Mouse (Mus musculus) layer of hippocampus, adult 8-10 months (tissue): ENCODE results near the gene Mrps23. TPM values are rescaled to one million over a fixed set of nuclear protein-coding genes. Genes with fewer than 3 reads are reported as not detected.
"Not testable (repeated sequence)": the region's sequence is repeated elsewhere in the genome, so short reads cannot be mapped to it uniquely, and the experiment has no call there.

Experiments used
- DNase-seq, 2 experiments: peaks; one replicate each; pipeline ENCODE4 v3.0.0; 2022; ENCODE audit warnings: low spot score in 2 of 2
- total RNA-seq, 4 experiments: library from RNA; stranded (reverse); gene quantifications; 2 replicates each; pipeline ENCODE4 v1.2.4; 2022

Gene Mrps23
- total RNA-seq, 4 experiments from 2014 or later = 63.2 to 64.8 (median 63.7) TPM

DNA sequence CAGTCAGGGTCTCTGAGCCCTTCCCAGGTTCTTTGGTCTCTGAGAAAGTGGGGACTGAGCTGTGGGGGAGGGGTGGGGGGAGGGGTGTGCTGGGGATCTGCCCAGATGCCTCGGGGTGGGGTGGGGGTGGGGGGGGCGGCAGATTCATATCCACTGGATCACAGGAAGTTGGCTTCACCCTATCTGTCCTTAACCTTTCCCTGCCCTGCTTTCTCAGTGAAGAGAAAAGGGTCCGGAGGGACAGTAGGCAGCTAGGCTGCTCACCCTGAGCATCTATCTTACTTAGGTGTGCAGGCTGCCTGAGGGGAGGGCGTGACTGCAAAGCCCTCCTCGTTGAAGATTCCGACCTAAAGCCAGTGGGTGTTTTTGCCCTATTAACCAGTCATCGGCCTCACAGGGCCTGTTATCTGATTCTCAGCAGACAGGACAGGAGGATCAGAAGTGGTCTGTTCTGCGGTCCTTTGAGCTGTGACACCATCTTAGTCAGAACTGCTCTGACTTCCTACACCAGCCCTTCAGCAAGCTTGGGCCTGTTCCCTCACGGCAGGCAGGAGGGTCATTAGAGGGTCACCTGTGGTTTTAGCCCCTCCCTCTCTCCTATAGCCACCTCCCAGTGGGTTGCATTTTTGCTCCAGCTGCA, 30.7 kb upstream of the Mrps23 start:
- DNase-seq = no peak

DNA sequence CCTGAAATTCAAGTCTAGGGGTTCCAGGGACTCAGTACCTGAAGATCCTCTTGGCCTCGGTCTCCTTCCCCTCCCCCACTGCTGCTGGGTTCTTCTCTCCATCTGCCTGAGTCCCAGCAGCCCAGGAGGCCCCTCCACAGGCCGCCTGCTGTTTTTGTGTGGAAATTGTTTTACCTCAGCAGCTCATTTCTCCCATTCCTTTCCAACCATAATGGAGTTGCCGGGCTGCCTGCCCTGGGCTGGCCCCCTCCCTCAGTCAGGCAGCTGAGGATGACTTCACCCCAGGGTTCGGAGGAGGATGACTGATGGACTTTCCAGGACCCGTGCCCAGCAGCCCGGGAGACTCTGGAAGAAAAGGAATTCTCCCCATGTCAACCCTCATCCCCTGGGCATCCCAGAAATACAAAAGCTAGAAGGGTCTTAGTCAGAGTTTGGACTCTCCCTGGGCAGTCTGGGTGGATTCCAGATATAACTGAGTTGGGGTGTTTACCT, 23.7 kb upstream of the Mrps23 start:
- no peak for DNase-seq

DNA sequence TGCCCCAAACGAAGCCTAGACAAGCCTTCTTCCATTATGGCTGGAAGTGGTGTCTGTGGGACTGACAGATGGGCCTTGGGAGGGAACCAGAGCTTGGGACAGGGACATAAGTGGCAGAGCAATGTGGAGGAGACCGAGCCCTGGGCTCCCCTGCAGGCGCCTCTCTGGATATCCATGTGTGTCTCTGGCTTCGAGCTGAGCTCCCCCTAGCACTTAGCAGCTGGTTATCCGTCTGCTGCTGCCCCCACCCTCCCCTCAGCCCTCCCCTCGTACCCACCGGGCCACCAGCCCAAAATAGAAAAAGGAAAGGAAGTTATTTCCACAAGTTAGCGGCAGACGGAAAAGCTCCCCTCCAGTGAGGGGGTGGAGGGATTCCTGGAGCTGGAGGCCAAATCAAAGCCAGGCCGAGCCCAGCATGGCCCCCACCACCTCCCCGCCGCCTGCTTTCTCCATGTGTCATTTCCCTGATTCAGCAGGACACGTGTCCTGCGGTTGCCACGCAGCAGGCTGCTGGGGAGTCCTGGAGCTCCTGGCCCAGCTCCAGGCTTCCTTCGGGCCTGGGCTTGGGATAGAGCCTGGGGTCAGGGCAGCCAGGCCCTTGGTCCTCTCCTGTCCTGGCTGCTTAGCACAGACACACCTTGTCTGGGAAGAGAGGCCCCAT, 23.1 kb upstream of the Mrps23 start:
- peak in 1 of 2 experiments; percentile 54 for DNase-seq

DNA sequence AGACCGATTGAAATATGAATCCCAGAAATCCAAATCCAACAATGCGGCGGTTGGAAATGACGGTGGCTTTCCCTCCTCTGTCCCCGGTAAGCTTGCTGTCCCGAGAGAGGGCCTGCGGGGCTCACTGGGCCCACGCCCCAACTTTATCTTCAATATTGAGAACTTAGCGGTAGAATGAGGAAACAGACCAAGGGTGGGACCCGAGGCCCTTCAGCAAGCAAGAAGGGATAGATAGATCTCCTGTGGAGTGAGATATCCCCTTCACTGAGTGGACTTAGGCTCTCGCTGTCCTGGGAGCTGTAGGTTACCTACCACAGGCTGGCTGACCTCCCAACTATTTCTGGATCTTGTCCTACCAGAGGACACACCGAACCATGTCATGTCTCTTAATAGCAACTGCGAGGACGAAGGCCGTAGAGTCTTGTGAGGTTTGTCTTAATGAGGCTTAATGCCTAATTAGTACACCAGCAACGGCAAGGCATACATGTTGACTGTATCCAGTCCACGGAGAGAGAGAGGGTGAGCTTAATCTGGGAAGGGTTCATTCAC, 19.5 kb upstream of the Mrps23 start:
- DNase-seq = no peak

DNA sequence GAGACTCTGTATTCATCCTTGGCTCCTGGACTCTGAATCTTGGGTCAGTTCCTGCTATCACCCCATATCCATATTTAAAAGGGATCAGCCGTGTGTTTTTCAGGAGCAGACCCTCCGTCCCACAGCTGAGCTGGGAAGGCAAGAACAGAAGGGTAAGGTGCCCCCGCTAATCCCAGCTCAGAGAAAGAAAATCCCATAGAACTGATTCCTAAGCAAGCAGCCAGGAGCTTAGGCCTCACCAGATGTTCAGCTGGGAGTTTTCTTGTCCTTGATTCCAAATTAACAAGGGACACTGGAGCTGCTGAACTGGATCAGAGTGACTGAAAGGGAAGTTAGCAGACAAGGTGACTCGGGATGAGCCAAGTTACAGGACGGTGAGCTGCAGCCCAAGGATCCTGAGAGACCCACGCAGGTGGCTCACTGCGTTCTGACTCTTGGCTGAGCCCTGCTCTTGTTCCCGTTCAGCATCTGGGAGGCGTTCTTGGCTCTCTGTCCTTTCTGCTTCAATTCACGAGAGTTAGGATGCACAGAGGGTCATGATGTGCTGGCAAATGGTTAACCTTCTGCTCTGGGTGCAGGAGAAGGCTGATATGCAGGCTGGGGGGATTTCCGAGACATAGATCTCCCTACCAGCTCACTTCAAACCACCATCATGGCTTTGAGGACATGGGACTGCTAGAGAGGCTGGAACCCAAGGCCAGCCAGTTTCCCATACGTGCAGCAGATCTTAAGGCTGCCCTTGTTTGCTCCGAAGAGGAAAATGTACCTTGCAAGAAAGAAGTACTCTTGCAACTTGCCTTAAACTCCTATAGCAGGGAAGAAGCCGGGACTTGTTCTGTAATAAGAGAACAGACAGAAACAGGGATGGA, 17.9 kb upstream of the Mrps23 start:
- no peak for DNase-seq

DNA sequence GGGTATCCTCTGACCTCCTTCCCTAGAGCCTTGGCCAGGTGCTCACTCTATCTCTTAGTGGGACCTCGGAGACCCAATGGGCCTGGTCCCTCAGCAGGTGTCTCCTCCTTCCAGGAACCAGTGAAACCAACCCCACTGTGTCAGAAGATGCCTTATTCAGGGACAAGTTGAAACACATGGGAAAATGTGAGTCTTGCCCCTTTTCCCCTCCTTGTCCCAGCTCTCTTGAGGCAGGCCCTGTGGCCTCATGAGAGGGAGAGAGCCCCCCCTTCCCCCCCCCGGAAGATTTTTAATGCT, 17.3 kb upstream of the Mrps23 start:
- no peak for DNase-seq

DNA sequence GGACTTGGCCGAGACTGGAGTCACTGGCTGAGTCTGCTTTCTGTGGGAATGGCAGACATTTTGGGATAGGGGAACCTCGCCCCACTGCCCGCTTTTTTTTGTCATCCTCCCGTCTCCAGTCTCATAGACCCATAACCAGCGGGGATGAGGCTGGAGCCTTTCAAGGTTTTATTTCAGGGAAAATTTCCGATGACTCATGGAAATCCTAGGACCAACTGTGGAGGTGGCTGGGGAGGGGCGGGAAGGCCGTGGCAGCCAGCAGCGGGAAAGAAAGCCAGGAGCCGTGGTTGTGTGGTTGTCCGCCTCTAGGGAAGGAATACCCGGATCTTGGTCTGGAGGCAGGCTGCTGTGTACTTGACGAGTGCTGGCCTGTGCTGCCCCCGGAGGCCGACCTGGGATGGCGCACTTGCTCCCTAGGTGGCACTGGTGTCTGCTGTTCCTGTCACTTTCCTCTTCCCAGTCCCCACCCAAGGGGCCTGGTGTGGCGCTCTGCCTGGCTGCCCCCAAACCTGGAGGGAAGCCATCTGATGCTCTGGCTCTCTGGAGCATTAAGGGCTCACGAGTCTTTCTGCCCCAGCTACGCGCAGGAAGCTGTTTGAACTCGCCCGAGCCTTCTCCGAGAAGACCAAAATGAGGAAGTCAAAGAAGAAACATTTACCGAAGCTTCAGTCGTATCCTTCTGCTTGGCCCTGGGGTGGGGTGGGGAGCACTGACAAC, 16.6 kb upstream of the Mrps23 start:
- DNase-seq = peak; percentile 77 to 78

DNA sequence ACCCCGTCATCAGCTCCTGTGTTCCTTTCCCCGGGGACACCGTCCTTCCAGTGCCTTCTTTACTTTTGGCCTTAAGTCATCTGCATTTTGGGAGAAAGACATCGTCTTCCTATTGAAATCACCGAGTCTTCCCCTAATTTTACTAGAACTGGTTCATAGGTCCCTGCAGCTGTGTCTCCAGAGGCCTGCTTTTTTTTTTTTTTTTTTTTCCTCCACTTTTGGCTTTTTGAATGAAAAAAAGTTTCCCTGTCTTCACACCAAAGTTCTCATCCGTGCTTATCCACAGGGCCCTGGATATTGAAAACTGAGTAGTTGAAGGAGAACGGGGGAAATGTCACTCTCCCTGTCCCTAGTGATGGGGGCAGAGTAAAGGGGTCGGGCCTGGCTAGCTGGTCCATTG, 16.0 kb upstream of the Mrps23 start:
- DNase-seq = no peak

DNA sequence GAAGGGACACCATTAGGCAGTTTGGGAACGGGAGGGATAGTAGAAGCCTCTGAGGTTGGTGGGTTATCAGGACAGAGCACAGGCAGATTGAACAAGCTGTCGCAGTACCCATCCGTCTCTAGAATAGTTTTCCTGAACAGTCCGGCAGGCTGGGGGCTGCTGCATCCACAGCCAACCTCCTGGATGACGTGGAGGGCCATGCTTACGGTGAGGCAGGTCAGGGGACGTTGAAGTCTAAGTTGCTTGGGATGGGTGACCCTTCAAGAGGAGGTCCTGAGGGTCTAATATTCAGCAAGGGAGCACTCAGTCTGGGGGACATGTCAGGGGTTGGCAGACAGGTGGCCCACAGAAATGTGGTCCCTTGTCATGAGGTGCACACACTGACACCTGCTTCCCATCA, 15.6 kb upstream of the Mrps23 start:
- no peak for DNase-seq

DNA sequence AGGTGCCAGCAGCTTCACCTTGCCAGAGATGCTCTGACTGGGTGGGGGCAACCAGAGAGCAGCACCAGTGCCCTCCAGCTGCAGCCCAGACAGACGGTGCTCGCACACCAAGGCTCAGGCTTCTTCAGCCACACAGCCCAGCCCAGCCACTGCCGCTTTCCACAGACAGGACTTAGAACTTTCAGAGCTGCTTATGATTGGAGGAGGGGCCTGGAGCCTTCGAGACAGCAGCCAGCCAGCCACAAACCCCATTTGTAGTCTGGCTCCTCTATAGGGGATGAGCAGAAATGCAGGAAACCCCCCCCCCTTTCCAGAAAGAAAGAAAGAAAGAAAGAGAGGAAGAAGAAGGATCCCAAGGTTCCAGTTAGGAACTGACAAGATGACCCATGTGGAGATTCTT, 11.6 kb upstream of the Mrps23 start:
- no peak for DNase-seq

DNA sequence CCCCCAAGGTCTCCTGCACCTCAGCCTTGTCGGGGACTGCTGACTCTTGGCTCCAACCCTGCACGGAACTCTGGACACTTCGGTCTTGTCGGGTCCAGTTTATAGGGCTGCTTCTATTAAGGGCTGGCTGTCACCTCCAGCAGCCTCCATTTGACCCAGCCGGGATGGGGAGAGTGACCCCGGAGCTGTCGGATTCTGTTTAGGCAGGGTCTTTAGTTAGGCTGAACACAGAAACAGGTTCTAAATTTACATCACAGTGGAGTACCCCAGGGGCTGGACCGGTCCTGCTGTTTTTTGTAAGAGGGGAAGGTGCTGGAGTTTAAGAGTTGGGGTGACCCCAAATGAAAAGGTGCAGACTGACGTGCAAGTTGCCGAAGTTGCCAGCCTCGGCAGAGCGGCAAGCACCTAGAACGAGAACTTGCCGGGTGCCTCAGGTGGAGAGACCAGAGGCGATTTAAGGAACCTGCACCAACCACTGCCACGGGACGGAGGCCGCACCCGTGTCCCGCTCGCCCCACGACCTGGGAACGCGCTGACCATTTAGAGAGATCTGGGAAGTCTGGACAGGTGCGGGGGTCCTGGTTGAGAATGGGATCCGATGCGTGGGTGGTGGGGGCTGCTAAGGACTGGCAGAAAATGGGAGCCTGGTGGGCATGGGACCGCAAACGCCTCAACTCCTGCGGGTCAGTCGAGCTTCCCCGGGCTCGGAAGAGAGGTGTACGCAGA, 10.9 kb upstream of the Mrps23 start:
- DNase-seq = no peak

DNA sequence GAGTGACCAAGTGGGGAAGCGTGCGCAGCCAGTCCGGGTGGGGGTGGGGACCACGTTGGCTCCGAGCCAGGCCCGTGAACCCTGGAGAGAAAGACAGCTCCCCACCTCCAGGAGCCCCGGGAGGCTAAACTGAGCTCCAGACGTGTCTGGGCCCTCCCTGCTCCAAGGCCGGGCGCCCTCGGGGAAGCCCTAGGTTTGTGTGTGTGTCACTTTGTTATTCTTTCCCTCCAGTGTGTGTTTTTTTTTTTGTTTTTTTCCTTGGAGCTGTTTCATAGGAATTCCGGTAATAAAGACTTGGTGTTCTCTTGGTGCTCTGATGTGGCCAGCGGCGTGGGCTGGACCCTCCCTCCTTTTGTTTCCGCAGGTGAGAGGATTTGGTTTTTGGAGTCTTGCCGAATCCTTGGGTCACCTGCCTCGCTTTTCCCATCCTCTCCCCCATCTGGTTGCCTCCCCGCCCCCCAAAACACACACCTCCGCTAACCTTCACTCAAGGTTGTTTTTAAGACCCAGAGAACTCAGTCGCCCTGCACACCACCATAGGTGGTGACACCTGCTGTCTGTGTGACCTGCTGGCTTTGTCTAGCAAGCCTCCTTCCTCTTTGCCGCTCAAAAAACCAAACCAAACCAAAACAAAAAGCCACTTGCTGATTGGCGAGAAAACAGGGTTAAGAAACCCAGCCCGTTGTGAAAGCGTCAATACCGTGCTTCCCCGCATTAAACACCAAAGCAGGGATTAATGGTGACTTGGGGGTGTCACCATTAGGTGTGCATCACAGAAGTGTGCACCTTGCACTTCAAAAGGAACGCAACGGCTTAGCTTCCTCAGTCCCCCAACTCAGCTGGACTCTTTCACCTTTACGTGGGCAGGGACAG, 10.1 kb upstream of the Mrps23 start:
- no peak for DNase-seq

DNA sequence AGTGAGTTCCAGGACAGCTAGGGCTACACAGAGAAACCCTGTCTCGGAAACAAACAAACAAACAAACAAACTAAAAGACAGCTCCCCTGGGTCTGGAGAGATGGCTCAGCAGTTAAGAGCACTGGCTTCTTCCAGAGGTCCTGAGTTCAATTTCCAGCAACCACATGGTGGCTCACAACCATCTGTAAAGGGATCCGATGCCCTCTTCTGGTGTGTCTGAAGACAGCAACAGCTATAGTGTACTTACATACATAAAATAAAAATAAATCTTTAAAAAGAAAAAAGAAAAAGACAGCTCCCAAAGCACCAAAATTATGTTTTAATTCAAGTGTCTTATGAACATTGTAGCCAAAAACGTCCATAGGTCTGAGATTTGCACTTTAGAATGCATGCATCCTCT, 8.5 kb upstream of the Mrps23 start:
- not testable (repeated sequence) for DNase-seq

DNA sequence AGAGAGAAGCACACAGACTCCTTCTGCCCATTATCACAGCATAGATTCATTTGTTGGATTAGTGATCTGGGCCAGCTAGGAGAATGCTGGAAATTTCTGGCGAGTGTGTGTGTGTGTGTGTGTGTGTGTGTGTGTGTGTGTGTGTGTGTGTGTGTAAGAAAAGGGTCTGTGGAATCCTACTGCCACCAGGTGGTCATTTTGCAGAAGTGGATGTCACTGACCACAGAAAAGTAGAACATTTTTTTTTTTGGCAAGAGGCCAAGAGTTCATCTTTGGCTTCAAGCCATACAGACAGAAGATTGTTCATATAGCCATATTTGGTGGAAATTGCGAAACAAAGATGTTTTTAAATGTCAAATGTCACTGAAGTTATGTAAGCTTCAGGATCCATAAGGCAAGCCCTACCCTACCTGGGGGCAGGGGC, 7.0 kb upstream of the Mrps23 start:
- no peak for DNase-seq

DNA sequence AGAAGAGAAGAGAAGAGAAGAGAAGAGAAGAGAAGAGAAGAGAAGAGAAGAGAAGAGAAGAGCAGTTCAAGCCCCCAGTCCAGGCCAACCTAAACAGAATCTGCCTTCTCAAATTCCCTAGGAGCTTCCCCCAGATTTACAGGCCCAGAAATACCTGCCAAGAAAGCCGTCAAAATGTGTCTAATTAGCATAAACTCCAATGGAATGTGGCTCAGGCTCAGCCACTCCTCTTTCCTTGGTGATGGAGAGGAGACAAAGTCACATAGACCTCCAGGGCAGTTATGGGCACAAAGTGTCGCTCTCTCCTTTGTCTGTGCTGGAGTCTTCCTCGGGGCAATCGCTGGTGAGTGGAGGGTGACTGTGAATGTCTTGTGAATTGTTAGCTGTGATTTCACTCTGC, 6.0 kb upstream of the Mrps23 start:
- no peak for DNase-seq

DNA sequence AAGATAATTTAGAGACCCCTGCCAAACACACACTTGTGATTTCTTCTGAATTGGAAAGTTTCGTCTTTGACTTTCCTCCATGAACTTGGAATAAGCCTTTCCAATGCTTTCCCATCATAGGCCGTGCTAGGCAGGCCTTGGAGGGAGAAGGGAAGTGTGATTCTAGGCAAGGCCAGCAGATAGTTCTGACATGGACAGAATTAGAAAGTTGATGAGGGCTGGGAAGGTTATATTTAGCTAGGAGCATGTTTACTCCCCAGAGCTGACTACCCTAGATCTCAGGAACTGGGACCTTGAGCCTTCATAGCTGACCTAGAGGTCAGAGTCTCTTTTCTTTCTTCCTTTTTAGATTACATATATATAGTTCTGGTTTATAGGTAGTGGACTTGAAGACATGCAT, 3.0 kb upstream of the Mrps23 start:
- no peak for DNase-seq

DNA sequence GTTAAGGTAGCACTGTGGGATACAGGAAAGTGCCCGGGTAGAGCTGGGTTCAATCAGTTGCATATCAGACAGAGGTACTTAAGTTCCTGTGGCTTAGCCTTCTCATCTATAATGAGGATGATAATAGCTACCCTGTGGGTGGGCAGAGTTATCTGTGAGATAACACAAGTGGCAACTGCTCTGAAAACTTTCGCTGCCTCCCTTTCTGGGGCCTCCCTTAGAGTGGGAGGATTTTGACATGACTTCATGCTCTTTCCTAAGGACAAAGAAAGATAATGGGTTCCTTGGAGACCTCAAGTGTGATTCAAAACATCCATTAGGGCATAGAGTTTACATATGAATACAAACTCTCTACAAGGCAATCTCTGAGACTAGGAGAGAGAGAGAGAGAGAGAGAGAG, 2.1 kb upstream of the Mrps23 start:
- no peak for DNase-seq

DNA sequence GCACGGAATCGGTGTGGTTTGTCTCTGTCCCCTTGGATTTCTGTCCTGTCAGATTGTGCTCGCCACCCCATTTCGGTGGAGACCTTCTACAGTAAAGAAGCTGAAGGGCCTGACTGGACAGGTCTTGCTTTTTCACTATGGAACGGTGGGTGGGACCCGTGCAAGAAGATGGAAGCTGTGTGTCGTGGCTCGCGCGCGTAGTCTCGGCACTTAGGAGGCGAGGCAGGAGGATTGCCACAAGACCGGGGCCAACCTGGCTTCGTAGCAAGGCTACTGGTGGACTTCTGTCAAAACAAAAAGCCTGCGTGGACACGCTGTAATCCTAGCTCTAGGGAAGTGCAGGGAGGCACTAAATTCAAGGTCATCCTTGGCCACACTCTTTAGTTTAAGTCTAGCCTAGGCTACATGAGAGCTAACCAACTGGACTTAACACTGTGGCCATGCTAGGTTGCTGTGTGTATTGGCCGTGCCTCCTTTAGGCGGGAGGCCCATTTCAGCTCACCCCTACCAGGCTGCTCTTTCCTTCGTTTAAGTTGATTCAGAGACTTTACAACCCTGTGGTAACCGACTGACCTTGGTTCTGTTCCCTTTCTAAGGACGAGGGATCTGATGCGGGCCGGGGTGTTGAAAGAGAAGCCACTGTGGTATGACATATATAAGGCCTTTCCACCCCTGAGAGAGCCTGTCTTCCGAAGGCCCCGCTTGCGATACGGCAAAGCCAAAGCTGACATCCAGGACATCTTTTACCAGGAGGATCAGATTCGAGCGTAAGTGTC, 593 bp downstream of the Mrps23 start:
- no peak for DNase-seq

DNA sequence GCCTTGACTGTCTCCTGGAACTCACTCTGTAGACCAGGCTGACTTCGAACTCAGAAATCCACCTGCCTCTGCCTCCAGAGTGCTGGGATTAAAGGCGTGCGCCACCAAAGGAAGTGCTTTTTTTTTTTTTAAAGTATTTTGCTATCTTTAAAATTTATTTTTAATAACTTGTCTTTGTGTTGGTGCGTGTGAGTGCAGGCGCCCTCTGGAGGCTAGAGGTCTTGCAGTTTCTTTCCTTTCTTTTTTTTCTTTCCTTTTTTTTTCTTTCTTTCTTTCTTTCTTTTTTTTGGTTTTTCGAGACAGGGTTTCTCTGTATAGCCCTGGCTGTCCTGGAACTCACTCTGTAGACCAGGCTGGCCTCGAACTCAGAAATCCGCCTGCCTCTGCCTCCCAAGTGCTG, 2.4 kb downstream of the Mrps23 start:
- DNase-seq = not testable (repeated sequence)
